Mouse (Mus musculus) stomach, embryonic 15.5 days (tissue): Measurements from ENCODE around the gene Rtp4. TPM values are rescaled to one million over a fixed set of nuclear protein-coding genes. Genes with fewer than 3 reads are reported as not detected.

ENCODE experiments used
- ATAC-seq: fragments of 200-750 bp; cut with Nextera tagmentation; 2 replicates; pipeline ENCODE4 v1.8.0; 2017; ENCODE audit warnings: low read depth, moderate number of reproducible peaks, moderate TSS enrichment; ENCODE audit not compliant: insufficient read depth, low FRiP score
- H3K27ac ChIP-seq: fragments of 300-500 bp; sonication (generic); 2 replicates; pipeline ENCODE4 v1.5.1; 2015; ENCODE audit warnings: mild to moderate bottlenecking, inconsistent platforms
- H3K27me3 ChIP-seq: fragments of 300-500 bp; sonication (generic); replicated peaks from 2 replicates; pipeline ENCODE4 v1.6.1; 2015; ENCODE audit warnings: inconsistent platforms
- H3K36me3 ChIP-seq: fragments of 300-500 bp; sonication (generic); 2 replicates; pipeline ENCODE4 v1.6.1; 2015; ENCODE audit warnings: inconsistent platforms
- H3K4me1 ChIP-seq: fragments of 300-500 bp; sonication (generic); 2 replicates; pipeline ENCODE4 v1.6.1; 2015; ENCODE audit warnings: inconsistent platforms
- H3K4me2 ChIP-seq: fragments of 300-500 bp; sonication (generic); 2 replicates; pipeline ENCODE4 v1.6.1; 2015; ENCODE audit warnings: mild to moderate bottlenecking, inconsistent platforms
- H3K4me3 ChIP-seq: fragments of 300-500 bp; sonication (generic); replicated peaks from 2 replicates; pipeline ENCODE4 v1.5.1; 2015; ENCODE audit warnings: inconsistent platforms
- H3K9ac ChIP-seq: fragments of 300-500 bp; sonication (generic); 2 replicates; pipeline ENCODE4 v1.6.1; 2015; ENCODE audit warnings: inconsistent platforms
- H3K9me3 ChIP-seq: fragments of 300-500 bp; sonication (generic); 2 replicates; pipeline ENCODE4 v1.6.1; 2016; ENCODE audit warnings: inconsistent platforms
- WGBS: fragments of 180-500 bp; shearing (Covaris S2); methylation state at CpG from one replicate; pipeline ENCODE4 v1.1.7; 2015; 5-methylcytosine and 5-hydroxymethylcytosine counted together
- polyA plus RNA-seq: library from polyadenylated mRNA; unstranded; fragments of >200 nt; fragmentation: Nextera tagmentation; extraction: Ambion mirVana; gene quantifications from 2 replicates; pipeline ENCODE4 v1.2.1, GENCODE M21; 2015

Rtp4 gene
- polyA plus RNA-seq, 1 experiment from 2014 or later, result 6.4 TPM

DNA sequence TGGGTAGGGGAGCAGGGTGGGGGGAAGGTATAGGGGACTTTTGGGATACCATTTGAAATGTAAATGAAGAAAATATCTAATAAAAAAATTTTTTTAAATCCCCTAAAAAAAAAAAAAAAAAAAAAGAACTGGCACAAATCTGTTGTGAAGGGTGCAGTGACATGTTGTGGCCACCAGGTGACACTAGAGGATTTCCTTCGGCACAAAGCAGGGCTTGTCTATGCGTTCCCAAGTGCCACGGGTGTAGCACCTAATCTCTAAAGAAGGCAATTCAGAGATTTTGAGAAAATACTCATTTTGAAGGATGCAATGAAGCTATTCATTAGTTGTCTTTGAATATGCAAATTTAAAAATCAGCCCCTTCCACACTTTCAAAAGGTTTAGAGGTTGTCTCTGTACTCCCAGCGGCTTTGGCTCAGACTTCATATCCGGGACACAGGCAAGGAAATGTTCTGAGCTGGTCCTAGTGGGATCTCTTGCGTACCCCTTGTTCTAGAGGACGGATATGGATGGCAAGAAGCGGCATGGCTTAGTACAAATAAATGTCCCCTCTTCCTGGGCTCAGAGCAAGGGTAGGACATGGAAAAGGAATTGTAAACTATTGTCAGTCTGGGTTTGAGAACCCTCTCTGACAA is 30.4 kb downstream of the Rtp4 start:
- 45% methylated on average over 8 of the region's 8 CpGs for WGBS
- Histone ChIP-seq H3K27me3 (no peaks in the 10 kb centered on the region; the same call in 1 of the 2 replicates), H3K9me3 (no peaks in the 10 kb centered on the region), H3K36me3 (no peaks in the 10 kb centered on the region), H3K27ac (no peak overlapping the region), H3K4me3 (no peak overlapping the region), H3K9ac (no peak overlapping the region), H3K4me2 (no peak overlapping the region), H3K4me1 (no peaks in the 10 kb centered on the region)
- ATAC-seq, result no peak

DNA sequence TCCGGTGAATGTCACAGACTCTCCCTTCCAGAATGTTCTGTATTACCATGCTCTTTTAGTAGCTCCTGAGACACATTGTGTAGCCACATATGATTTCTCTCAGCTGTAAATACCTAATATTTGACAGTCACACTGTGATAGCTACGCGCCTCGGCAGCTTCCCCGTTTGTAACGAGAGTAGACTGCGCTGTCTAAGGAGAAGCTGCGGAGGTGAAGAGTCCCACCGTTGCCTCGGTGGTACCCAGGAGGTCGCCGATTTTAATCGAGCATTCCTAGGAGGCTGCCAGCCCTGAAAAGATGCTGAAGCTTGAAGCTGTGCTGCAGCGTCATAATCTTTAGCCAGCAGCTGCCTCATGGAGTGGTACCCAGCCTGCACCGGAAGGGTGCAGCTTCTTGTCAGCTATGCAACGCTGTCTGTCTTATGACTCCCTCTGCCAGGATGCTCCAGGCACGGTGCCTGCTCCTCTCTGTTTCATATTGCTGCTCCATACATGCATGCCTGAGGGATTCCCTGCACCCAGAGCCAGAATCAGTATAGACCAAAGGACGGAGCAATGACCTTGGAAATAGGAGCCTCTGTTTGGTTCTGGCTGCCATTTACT is 31.0 kb downstream of the Rtp4 start:
- ATAC-seq, result no peak
- no peak overlapping the region for H3K9ac ChIP-seq
- no peaks in the 10 kb centered on the region; the same call in 1 of the 2 replicates for H3K27me3 ChIP-seq
- no peaks in the 10 kb centered on the region for H3K4me1 ChIP-seq
- H3K4me2 ChIP-seq, result no peak overlapping the region
- no peak overlapping the region for H3K4me3 ChIP-seq
- no peaks in the 10 kb centered on the region for H3K9me3 ChIP-seq
- no peaks in the 10 kb centered on the region for H3K36me3 ChIP-seq
- H3K27ac ChIP-seq, result no peak overlapping the region
- WGBS, result 85% methylated on average over 18 of the region's 18 CpGs

DNA sequence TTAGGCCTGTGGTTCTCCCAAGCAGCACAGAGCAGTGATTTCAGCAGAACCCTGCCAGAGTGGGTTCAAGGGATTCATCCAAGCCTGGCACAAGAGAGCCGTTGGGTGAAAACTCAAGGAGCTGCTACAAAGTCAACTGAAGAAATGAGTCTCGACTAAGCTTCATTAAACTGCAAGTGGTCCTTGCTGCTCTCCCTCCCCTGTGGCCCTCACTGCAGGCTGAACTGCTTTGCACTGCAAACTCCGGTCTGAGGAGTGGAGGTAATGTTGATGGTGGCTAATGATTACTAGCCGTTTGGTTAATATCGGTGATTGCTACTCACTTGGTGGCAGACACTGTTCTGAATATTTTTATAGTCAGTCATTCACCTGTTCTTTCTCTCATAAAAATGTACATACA is 34.6 kb downstream of the Rtp4 start:
- Histone ChIP-seq H3K27ac (no peak overlapping the region), H3K9ac (no peak overlapping the region), H3K4me3 (no peak overlapping the region), H3K27me3 (no peaks in the 10 kb centered on the region; the same call in 1 of the 2 replicates), H3K36me3 (no peaks in the 10 kb centered on the region), H3K9me3 (no peaks in the 10 kb centered on the region), H3K4me2 (no peak overlapping the region), H3K4me1 (no peaks in the 10 kb centered on the region)
- ATAC-seq, result no peak
- WGBS, result 80% methylated on average over 5 of the region's 5 CpGs

DNA sequence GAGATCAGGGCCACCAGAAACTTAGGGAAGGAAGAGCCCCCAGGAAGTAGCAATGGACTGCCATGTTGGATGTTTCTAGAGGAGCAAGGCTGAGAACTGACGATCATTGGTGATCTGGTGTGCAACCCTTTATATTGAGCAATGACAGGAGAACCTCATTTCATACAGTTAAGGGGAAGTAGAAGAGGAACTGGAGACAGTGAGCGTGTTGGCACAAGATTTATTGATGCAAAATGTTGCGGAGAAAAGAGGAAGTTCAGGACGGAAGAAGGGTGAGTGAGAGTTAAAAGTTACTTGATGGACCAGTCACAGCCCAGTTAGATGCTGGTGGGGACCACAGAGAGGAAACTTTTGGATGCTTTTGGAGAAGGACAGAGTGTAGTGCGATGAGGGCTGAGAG is 37.1 kb downstream of the Rtp4 start:
- H3K9ac ChIP-seq, result no peak overlapping the region
- ATAC-seq, result no peak

DNA sequence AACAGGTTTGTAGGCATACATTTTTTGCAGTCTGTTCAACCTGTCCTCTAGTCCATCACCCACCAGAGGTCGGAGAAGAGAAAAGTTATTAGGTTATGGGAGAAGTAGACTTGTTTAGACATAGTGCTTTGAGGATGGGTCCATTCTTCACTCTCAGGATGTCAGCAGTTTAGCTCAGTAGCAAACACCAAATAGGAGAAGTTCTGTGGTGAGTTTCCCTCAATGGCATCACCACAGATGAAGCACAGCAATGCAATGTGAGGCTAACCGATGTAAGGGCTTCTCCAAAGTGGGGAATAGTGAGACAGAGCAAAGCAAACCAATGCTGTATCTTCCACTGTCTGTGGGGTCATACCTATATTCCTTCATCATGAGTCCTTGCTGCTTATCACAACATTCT is 37.6 kb downstream of the Rtp4 start:
- ATAC-seq, result no peak
- no peaks in the 10 kb centered on the region for H3K9me3 ChIP-seq
- no peaks in the 10 kb centered on the region for H3K27me3 ChIP-seq
- 68% methylated on average over 2 of the region's 2 CpGs for WGBS
- no peak overlapping the region for H3K9ac ChIP-seq
- H3K4me3 ChIP-seq, result no peak overlapping the region
- no peak overlapping the region for H3K4me2 ChIP-seq
- H3K27ac ChIP-seq, result no peak overlapping the region
- H3K4me1 ChIP-seq, result no peaks in the 10 kb centered on the region
- no peaks in the 10 kb centered on the region for H3K36me3 ChIP-seq

More for the DNA sequence above, 37.1 kb downstream of the Rtp4 start:
- H3K36me3 ChIP-seq, result no peaks in the 10 kb centered on the region
- 80% methylated on average over 5 of the region's 5 CpGs for WGBS
- no peak overlapping the region for H3K4me2 ChIP-seq
- H3K27me3 ChIP-seq, result no peaks in the 10 kb centered on the region
- no peaks in the 10 kb centered on the region for H3K9me3 ChIP-seq
- no peaks in the 10 kb centered on the region for H3K4me1 ChIP-seq
- no peak overlapping the region for H3K27ac ChIP-seq
- no peak overlapping the region for H3K4me3 ChIP-seq

DNA sequence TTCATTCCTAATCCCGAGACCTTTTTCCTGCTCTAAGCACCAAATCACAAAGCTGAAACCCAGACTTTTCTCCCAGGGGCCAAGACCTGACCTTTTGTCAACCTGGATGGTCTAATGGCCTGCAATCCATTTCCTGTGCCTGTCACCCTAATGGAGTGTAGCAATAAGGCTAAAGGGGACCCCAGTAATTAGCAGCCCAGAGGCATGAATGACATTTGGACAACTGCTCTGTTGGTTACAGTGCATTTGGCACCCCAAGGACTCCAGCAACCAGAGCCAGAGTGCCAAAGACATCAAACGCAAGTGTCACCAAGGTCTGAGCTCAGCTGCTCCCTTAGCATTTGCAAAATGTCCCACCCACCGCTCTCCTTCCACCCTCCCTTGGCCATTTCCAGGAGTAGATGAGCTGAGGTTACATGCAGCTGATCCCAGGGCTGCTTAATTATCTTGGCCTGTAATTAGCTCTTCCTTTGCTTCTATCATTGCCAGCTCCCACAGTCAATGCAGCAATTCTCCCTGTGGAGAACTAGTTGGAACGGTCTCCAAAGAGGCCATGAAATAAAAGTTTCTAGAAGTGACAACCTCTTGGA is 48.4 kb downstream of the Rtp4 start:
- Histone ChIP-seq H3K4me3 (no peak overlapping the region), H3K9me3 (no peaks in the 10 kb centered on the region), H3K9ac (no peak overlapping the region), H3K27ac (no peak overlapping the region), H3K4me2 (no peak overlapping the region), H3K4me1 (no peaks in the 10 kb centered on the region), H3K27me3 (no peaks in the 10 kb centered on the region), H3K36me3 (no peaks in the 10 kb centered on the region)
- 58% methylated on average over 4 of the region's 4 CpGs for WGBS
- no peak for ATAC-seq

DNA sequence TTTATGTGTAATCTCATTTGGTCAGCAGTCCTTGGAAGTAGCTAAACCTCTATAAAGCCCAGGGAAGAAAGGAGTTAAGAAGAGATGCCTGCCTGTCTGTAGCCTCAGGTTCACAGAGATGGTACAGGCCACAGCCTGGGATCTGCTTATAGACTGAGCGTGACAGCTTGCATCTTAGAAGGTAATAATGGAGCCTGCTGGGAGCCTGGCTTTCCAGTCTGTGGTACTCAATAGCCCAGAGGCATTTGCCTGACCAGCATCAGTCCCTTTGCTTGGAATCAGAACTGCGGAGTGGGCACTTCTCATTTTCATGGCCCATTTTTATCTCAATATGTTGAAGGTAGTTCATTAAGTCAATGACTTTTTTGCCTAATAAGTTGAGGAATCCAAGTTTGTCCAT is 54.5 kb downstream of the Rtp4 start:
- H3K9ac ChIP-seq, result no peak overlapping the region
- no peak for ATAC-seq
- H3K4me1 ChIP-seq, result no peaks in the 10 kb centered on the region
- no peak overlapping the region for H3K4me2 ChIP-seq
- no peaks in the 10 kb centered on the region for H3K36me3 ChIP-seq
- WGBS, result 95% methylated on average over 2 of the region's 2 CpGs
- no peak overlapping the region for H3K27ac ChIP-seq
- no peak overlapping the region for H3K4me3 ChIP-seq
- H3K9me3 ChIP-seq, result no peaks in the 10 kb centered on the region
- no peaks in the 10 kb centered on the region for H3K27me3 ChIP-seq

DNA sequence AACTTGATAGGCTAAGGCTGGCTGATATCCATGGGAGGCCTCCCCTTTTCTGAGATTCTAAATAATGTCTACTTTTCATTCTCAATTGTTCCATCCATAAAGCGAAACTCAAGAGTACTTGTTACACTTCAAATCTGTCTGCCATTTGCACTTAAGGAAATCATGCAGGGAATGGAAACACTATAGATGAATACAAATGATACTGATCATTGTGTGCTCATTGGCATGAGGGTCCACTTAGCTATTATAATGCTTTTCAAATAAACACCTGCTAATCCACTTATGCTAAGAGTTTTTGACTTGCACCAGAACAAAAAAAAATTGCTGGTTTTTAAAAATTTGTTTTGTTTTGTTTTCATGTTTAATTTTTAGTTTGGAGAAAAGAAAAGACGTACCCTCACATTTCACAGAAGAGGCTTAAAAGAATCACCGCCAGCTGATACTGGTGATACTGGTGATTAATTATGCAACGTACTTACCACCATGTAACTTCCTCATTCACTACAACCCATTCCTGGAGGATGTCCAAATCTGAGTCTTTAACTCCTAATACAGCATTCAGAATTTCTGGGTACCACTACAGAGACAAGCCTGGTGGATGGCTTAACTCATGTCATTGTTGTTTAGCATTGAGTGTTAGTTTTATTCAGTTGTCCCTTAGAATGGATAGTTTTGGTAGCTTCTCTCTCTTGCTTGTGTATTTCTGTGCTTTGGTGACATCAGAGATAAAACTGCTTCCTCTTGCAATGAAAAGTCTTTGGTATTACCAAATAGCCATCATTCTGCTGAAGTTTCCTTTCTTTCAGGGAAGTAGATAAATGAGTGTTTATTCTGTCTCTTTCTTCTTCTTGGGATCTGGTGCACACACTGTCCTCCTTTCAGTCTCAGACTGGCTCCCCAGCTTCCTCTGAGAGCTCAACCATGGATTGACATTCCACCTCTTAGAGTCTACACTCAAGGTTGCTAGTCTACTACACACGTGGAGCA is 71.3 kb downstream of the Rtp4 start:
- 77% methylated on average over 5 of the region's 5 CpGs for WGBS
- ATAC-seq, result no peak
- Histone ChIP-seq H3K36me3 (no peaks in the 10 kb centered on the region), H3K4me1 (no peaks in the 10 kb centered on the region), H3K4me2 (no peak overlapping the region), H3K9ac (no peak overlapping the region), H3K27me3 (no peaks in the 10 kb centered on the region), H3K9me3 (no peaks in the 10 kb centered on the region), H3K27ac (no peak overlapping the region), H3K4me3 (no peak overlapping the region)

DNA sequence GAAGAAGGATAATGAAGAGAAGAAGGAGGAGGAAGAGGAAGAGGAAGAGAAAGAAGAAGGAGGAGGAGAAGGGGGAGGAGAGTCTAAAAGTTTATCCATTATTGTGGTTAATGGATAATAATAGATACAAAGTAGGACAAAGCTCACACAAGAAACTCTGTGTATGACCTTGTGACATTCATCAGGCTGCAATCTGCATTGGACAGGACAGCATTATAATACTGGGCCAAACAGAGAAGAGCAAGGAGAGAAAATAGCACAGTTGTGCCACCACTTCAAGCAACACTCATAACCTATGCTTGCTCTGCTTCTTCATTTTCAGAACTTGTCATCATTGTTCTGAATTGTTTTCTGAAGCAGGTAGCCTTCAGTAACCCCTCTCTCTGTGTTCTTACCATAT is 72.4 kb downstream of the Rtp4 start:
- Histone ChIP-seq H3K9me3 (no peaks in the 10 kb centered on the region), H3K4me3 (no peak overlapping the region), H3K36me3 (no peaks in the 10 kb centered on the region), H3K4me2 (no peak overlapping the region), H3K4me1 (no peaks in the 10 kb centered on the region), H3K27me3 (no peaks in the 10 kb centered on the region), H3K27ac (no peak overlapping the region), H3K9ac (no peak overlapping the region)
- ATAC-seq, result no peak

DNA sequence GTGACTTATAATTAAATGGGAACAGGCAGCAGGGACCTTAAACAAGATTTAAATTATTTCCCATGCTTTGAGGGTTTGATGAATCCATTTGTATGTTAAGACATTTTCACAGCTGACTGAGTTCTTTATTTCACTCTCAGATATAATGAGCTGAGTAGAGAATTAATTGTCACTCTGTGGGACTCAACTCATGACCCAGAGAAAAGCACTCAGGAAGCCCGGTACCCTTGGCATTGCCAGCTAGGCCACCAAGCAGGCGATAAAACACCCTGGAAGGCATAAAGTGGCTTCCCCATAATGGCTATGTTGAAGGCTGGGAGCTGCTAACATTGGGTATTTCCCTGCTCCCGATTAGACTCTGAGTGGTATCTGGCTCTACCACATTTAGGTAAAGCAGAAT is 76.6 kb downstream of the Rtp4 start:
- ATAC-seq, result no peak
- 94% methylated on average over 3 of the region's 3 CpGs for WGBS
- no peaks in the 10 kb centered on the region for H3K36me3 ChIP-seq
- H3K9me3 ChIP-seq, result no peaks in the 10 kb centered on the region
- H3K4me2 ChIP-seq, result no peak overlapping the region
- H3K27ac ChIP-seq, result no peak overlapping the region
- no peaks in the 10 kb centered on the region for H3K4me1 ChIP-seq
- H3K27me3 ChIP-seq, result no peaks in the 10 kb centered on the region
- no peak overlapping the region for H3K4me3 ChIP-seq
- H3K9ac ChIP-seq, result no peak overlapping the region

DNA sequence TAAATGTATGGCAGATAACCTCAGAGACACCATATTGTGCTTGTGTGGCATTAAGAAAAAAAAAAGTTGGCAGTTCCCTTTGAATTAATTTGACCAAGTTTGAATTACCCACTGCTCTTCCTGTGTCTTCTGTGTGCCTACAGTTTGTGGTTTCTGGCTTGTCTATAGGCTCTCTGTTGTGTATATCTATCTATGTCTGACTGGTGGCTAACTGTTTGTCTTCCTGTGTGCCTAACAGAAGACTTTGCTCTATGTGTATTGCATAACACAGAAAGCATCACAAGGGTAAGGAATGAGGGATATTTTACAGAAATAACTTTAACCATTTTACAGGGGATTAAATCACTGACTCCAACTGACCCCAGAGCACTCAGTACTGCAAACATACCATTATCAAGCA is 77.9 kb downstream of the Rtp4 start:
- no peak overlapping the region for H3K9ac ChIP-seq
- no peak for ATAC-seq
- no peak overlapping the region for H3K27ac ChIP-seq
- H3K36me3 ChIP-seq, result no peaks in the 10 kb centered on the region
- H3K27me3 ChIP-seq, result no peaks in the 10 kb centered on the region
- H3K4me1 ChIP-seq, result no peaks in the 10 kb centered on the region
- H3K4me3 ChIP-seq, result no peak overlapping the region
- no peak overlapping the region for H3K4me2 ChIP-seq
- H3K9me3 ChIP-seq, result no peaks in the 10 kb centered on the region

DNA sequence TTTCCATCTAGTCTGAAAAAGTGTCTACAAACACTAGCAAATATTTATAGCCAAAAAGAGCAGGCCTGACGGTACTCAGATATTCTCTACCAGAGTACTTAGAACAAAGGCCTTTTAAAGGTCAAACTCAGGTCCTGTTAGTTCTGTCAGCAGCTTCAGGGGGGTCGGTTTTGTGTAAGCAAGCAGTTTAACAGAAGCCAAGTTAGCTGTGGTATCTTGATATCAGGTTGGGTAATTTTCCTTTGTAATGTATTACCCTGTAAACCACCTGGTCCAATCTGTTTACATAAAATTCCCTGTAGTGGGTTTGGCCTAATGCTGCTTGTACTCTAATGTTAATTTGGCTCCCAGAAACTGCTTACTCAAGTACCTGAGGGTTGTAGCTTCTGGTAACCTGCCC is 86.1 kb downstream of the Rtp4 start:
- Histone ChIP-seq H3K4me3 (no peak overlapping the region), H3K36me3 (no peaks in the 10 kb centered on the region), H3K4me1 (no peaks in the 10 kb centered on the region), H3K4me2 (no peak overlapping the region), H3K27me3 (no peaks in the 10 kb centered on the region), H3K9ac (no peak overlapping the region), H3K27ac (no peak overlapping the region), H3K9me3 (no peaks in the 10 kb centered on the region)
- no peak for ATAC-seq
- WGBS, result 61% methylated on average over 2 of the region's 2 CpGs
